Mouse (Mus musculus) neural tube, embryonic 14.5 days (tissue): Measurements from ENCODE around the gene Itga9. TPM values are rescaled to one million over a fixed set of nuclear protein-coding genes. Genes with fewer than 3 reads are reported as not detected.

Source experiments
- ATAC-seq: fragments of 200-750 bp; cut with Nextera tagmentation; 2 replicates; pipeline ENCODE4 v1.8.0; 2017; ENCODE audit warnings: low read depth, mild to moderate bottlenecking, moderate TSS enrichment, moderate library complexity
- H3K27ac ChIP-seq: fragments of 300-500 bp; sonication (generic); 2 replicates; pipeline ENCODE4 v1.5.1; 2014; ENCODE audit warnings: low read depth, mild to moderate bottlenecking, control low read depth, low read length, moderate library complexity, mixed read lengths
- H3K27me3 ChIP-seq: fragments of 300-500 bp; sonication (generic); 2 replicates; pipeline ENCODE4 v1.6.1; 2014; ENCODE audit warnings: low read length; ENCODE audit not compliant: control insufficient read depth, insufficient read depth
- H3K36me3 ChIP-seq: fragments of 300-500 bp; sonication (generic); 2 replicates; pipeline ENCODE4 v1.6.1; 2014; ENCODE audit warnings: low read length, mixed read lengths; ENCODE audit not compliant: control insufficient read depth, insufficient read depth
- H3K4me1 ChIP-seq: fragments of 300-500 bp; sonication (generic); 2 replicates; pipeline ENCODE4 v1.6.1; 2014; ENCODE audit warnings: low read length; ENCODE audit not compliant: control insufficient read depth, insufficient read depth
- H3K4me2 ChIP-seq: fragments of 300-500 bp; sonication (generic); 2 replicates; pipeline ENCODE4 v1.6.1; 2014; ENCODE audit warnings: mild to moderate bottlenecking, low read depth, low read length, control low read depth
- H3K4me3 ChIP-seq: fragments of 300-500 bp; sonication (generic); 2 replicates; pipeline ENCODE4 v1.5.1; 2014; ENCODE audit warnings: low read depth, low read length, control low read depth, mixed read lengths
- H3K9ac ChIP-seq: fragments of 300-500 bp; sonication (generic); replicated peaks from 2 replicates; pipeline ENCODE4 v1.6.1; 2014; ENCODE audit warnings: low read depth, mild to moderate bottlenecking, control low read depth, low read length, mixed read lengths
- H3K9me3 ChIP-seq: fragments of 300-500 bp; sonication (generic); 2 replicates; pipeline ENCODE4 v1.6.1; 2016; ENCODE audit warnings: low read length; ENCODE audit not compliant: control insufficient read depth
- WGBS: fragments of 180-500 bp; shearing (Covaris S2); extraction: QIAGEN DNeasy Blood & Tissue Kit; methylation state at CpG from one replicate; pipeline ENCODE4 v1.1.7; 2014; 5-methylcytosine and 5-hydroxymethylcytosine counted together
- polyA plus RNA-seq: library from polyadenylated mRNA; unstranded; fragments of >200 nt; fragmentation: Nextera tagmentation; extraction: Ambion mirVana; gene quantifications from 2 replicates; pipeline ENCODE4 v1.2.1, GENCODE M21; 2014

Gene Itga9
- polyA plus RNA-seq, 1 experiment from 2014 or later: 1.7 TPM

DNA sequence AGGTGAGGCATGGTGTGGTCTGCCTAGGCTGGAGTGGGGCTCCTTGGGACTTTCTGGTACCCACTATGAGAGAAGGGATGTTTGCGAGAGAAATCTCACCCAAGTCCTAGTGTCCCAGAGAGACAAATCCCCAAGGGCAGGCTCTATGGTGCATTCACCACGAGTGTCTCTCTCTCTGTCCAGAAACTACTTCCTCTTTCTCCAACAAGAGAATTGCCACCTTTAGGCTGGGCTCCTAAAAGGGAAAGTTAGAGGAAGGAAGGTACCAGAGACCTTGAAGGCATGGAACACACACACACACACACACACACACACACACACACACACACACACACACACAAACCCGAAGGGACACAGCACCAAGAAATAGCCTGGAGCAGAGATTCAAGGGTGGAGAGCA lies 315.4 kb downstream of the Itga9 start:
- Histone ChIP-seq H3K4me1 (0 out of 2 replicates have a peak, but pooled peaks cover 3% of the 10 kb centered on the region), H3K9me3 (no peaks in the 10 kb centered on the region), H3K36me3 (no peaks in the 10 kb centered on the region), H3K4me3 (no peak overlapping the region), H3K27me3 (no peaks in the 10 kb centered on the region), H3K9ac (no peak overlapping the region), H3K27ac (no peak overlapping the region), H3K4me2 (no peak overlapping the region)
- WGBS: 81% methylated on average over 3 of the region's 3 CpGs
- no peak for ATAC-seq

DNA sequence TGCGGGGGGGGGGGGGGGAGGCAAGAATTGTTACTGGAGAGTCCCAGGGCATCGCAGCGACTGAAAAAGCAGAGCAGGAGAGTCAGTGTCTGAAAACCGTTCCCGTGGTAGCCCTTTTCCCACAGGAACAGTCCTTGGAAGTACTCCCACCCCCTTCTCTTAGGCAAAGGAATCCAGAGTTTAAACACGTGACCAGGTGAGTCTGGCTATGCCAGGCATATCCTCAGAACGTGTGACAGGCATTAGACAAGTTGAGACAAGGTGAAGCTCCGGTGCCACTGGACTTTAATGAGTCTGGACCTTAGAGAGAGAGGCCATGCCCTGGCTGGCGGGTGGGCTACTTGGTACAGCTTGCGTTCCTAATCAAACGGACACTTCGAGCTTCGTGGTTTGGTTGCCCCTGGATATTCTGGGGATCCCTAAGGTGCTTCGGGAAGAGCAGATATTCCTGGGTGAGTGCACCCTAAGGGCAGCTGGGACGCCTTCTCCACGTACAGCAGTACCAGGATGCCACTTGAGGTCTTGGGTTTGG lies 318.1 kb downstream of the Itga9 start:
- ATAC-seq: no peak
- Histone ChIP-seq H3K4me3 (peak overlapping the region; percentile 77), H3K27me3 (no peaks in the 10 kb centered on the region), H3K4me1 (peaks cover 16% of the 10 kb centered on the region), H3K9me3 (no peaks in the 10 kb centered on the region), H3K36me3 (no peaks in the 10 kb centered on the region), H3K4me2 (peak overlapping the region; percentile 98), H3K27ac (no peak overlapping the region), H3K9ac (no peak overlapping the region)
- 14% methylated on average over 16 of the region's 16 CpGs for WGBS

DNA sequence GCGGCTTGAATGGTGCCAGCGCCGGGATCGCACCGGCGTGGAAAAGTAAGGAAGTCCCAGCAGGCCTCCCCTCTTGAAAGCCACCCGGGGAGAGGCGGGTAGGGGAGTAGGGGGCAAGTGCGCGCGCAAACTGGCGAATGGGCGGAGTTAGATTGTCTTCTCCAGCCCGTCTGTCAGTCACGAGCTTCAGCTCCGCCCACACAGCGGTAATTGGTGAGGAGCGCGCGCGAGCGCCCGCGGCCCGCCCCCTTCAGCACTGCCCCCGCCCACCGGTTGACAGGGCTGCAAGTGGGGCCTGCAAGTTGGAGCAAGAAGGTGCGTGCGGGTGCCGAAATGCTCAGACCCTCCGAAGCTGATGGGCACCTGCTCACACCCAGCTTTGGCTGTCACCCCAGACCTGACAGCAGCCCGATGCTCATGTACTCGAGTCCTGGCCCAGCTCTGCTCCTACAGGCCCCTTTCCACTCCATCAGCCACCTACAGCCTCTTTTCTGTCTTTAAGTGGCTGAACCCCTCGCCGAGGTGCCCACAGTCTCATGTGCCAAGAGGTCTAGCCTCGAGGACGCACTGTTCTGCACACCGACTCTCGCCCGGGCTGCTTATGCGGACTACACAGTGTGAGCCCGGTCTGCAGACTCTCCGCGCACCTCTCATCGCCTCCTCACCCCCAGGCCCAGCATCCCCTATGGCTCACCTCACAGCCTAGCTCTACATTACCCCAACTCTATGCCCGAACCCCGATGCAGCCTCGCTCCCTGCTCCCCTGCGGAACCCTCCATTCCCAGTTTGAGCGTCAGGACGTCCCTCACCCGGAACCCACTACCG lies 319.0 kb downstream of the Itga9 start:
- peak overlapping the region; percentile 81 for H3K27ac ChIP-seq
- H3K4me3 ChIP-seq: peak overlapping the region; percentile 77
- no peaks in the 10 kb centered on the region for H3K27me3 ChIP-seq
- peak overlapping the region; percentile 83 for H3K9ac ChIP-seq
- under 1% methylated on average over 52 of the region's 53 CpGs for WGBS
- H3K4me1 ChIP-seq: peaks cover 16% of the 10 kb centered on the region
- H3K9me3 ChIP-seq: no peaks in the 10 kb centered on the region
- H3K36me3 ChIP-seq: no peaks in the 10 kb centered on the region
- ATAC-seq: peak; percentile 82
- H3K4me2 ChIP-seq: peak overlapping the region; percentile 98

DNA sequence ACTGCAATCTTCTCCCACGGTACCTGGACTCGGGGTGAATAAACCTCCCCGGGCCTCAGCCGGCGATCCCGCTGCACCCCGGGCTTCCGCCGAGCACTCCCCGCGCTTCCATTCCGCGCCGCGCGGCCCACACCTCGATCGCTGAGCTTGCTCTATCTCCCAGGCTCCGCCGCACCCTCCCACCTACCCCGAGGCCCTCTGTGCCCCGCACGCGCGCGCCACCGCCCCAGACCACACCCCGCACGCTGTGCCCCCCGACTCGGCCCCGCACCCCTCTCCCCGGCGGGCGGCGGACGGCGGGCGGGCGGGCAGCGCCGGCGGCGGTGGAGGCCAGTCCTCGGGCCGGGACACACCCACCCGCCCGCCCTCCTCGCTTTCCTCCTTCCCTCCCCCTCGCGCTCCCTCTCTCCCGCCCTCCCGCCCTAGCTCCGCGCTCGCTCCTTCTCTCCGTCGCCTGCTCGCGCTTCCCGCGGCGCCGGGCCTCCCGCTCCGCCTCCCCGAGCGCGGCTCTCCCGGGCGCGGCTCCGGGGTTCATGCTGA lies 319.7 kb downstream of the Itga9 start, which contains the start of gene Ctdspl:
Gene Ctdspl, plus strand, starts transcription at position 343 of the 540 bp plus-strand sequence.
- peaks cover 16% of the 10 kb centered on the region for H3K4me1 ChIP-seq
- no peaks in the 10 kb centered on the region for H3K36me3 ChIP-seq
- H3K27ac ChIP-seq: peak within 1 kb of the TSS; percentile 81
- WGBS: 0% methylated on average over 29 of the region's 73 CpGs
- no peaks in the 10 kb centered on the region for H3K27me3 ChIP-seq
- H3K4me3 ChIP-seq: peak within 1 kb of the TSS; percentile 77
- H3K9ac ChIP-seq: peak within 1 kb of the TSS; percentile 83
- peak within 1 kb of the TSS; percentile 98 for H3K4me2 ChIP-seq
- ATAC-seq: peak; percentile 55
- H3K9me3 ChIP-seq: no peaks in the 10 kb centered on the region

DNA sequence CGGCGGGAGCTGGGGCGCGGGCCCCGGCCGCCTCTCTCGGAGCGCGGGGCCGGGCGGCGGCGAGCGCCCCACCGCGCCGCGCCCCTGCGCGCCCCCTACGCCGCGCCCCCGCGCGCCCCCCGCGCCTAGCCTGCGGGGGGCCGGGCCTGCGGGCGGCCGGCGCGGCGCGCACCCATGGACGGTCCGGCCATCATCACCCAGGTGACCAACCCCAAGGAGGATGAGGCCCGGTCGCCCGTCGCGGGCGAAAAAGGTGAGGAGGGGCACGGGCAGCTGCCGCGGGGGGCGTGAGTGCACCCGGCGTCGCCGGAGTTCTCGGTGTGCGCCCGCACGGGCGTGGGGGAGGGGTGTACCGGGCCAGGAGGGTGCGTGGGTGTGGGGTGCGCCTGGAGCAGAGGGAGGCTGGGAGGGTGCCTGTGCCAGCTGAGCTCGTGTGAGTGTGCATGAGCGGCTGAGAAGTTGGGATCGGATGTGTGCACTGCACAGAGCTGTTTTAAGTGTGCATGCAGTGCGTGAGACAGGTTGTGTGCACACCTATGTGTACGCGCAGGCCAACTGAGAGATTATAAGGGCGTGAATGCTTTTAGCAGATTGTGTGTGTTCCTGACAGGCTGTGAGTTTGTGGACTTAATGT lies 320.3 kb downstream of the Itga9 start:
- Histone ChIP-seq H3K4me1 (peaks cover 16% of the 10 kb centered on the region), H3K27me3 (no peaks in the 10 kb centered on the region), H3K4me2 (peak overlapping the region; percentile 98), H3K36me3 (no peaks in the 10 kb centered on the region), H3K9ac (peak overlapping the region; percentile 83), H3K4me3 (peak overlapping the region; percentile 77), H3K9me3 (no peaks in the 10 kb centered on the region), H3K27ac (peak overlapping the region; percentile 81)
- 3% methylated on average over 39 of the region's 68 CpGs for WGBS
- ATAC-seq: peak; percentile 49; the same call in 1 of the 2 replicates

DNA sequence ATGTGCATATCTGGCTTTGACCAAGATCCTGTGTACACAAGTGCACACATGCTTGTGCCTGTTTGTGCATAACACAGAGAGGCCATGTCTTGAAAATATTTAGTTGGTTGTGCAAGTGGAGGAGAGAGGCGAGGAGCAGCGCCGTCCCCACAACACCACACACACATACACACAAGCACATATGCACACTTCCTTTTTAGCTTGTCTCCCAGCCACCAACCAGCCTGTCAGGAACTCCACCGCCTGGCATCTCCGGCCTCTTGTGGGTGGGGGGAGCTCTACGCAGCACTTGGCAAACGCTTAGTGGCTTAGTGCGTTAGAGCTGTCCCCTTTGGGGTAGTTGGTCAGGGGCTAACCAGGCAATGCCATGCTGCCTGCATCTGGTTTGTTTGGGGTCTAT lies 321.0 kb downstream of the Itga9 start:
- Histone ChIP-seq H3K27me3 (no peaks in the 10 kb centered on the region), H3K4me1 (peaks cover 16% of the 10 kb centered on the region), H3K9ac (peak overlapping the region; percentile 83), H3K27ac (no peak overlapping the region), H3K4me3 (peak overlapping the region; percentile 77), H3K4me2 (peak overlapping the region; percentile 98), H3K36me3 (no peaks in the 10 kb centered on the region), H3K9me3 (no peaks in the 10 kb centered on the region)
- 44% methylated on average over 8 of the region's 8 CpGs for WGBS
- ATAC-seq: no peak

DNA sequence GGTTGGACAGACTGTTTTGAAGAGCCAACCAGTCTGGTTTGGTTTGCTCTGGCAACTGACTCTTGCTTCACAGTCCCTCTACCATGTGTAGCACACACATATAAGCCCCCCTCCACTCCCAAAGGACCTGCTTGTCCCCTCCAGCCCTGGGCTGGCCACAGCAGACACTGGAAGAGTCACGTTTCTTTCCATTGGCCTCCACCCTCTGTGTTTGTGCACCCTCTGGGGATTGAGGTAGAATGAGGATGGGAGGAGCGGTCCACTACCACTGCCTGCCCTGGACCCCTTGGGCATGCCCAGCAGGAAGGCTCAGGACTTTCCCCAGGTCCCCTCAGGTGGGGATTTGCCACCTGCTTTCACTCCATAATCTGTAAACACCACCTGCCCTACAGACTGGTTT lies 321.5 kb downstream of the Itga9 start:
- ATAC-seq: no peak
- peak overlapping the region; percentile 77; the same call in 1 of the 2 replicates for H3K4me3 ChIP-seq
- H3K27ac ChIP-seq: no peak overlapping the region
- H3K4me1 ChIP-seq: peaks cover 16% of the 10 kb centered on the region
- 57% methylated on average over 2 of the region's 2 CpGs for WGBS
- no peaks in the 10 kb centered on the region for H3K36me3 ChIP-seq
- H3K27me3 ChIP-seq: no peaks in the 10 kb centered on the region
- no peaks in the 10 kb centered on the region for H3K9me3 ChIP-seq
- 0 out of 2 replicates have a peak overlapping the region, but pooled peaks have one; percentile 16 for H3K9ac ChIP-seq
- H3K4me2 ChIP-seq: peak overlapping the region; percentile 98

DNA sequence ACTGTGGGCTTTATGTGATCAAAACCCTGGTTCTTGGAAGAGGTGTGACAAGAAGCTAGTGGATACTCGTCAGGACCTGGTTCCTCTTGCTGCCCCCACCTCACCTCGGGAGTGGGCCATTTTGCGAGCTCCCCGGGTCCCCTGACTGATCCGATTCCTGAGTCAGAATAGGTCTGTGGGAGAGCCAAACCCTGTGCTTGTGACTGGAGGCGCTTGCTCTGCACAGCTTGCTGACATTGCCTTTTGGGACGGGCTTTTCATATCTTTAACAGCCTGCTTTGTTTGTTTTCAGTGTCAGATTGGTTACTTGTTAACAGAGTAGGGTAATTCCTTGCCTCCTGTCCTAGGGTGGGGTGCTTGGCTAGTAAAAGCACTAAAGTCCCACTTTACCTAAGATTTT lies 322.2 kb downstream of the Itga9 start:
- no peaks in the 10 kb centered on the region for H3K27me3 ChIP-seq
- peaks cover 16% of the 10 kb centered on the region for H3K4me1 ChIP-seq
- 29% methylated on average over 7 of the region's 7 CpGs for WGBS
- no peaks in the 10 kb centered on the region for H3K9me3 ChIP-seq
- 0 out of 2 replicates have a peak overlapping the region, but pooled peaks have one; percentile 16 for H3K9ac ChIP-seq
- H3K36me3 ChIP-seq: no peaks in the 10 kb centered on the region
- ATAC-seq: no peak
- H3K4me3 ChIP-seq: no peak overlapping the region
- H3K4me2 ChIP-seq: peak overlapping the region; percentile 98; the same call in 1 of the 2 replicates
- H3K27ac ChIP-seq: no peak overlapping the region
